Mouse (Mus musculus) mouse embryonic stem cell (cell line): ENCODE results near the gene Spns3.

Experiments used
- in situ Hi-C, 2 experiments: fragments of 300-500 bp; cut with MboI; formaldehyde crosslinking; loops; 1 replicate in 1 of 2; 3 replicates in 1 of 2; pipeline ENCODE4 v1.14.3; 2019 to 2020; ENCODE audit warnings: low sequenced_read_pairs in 2 of 2, low pct_unique_long_range_greater_than_20kb in 1 of 2, mixed read lengths in 1 of 2; ENCODE audit not compliant: unreplicated experiment in 1 of 2

Gene Spns3

GRCm38 (mm10) chr11:72550134-72550988, at the start of gene Spns3:
Gene Spns3, minus strand, starts transcription at chr11:72550506.
- in situ Hi-C loops = no loop called here

DNA sequence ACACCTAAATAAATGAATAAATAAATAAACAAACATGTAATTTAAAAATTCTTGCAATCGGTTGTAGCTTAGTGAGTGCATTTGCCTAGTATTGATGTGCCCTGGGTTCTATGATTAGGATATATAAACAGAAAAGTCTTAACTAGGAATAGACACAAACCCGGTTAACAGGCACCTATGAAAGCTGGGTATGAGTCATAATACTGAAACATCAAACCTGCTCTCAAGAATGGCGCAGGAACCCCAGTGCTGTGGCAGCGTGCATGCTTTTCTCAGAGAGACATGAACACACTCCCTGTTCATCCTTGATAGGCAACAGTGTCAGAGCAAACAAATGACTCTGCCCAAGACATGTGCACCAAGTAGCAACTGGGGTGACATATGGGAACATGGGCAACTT, 47.5 kb upstream of the Spns3 start:
- in situ Hi-C loops = no loop called here

DNA sequence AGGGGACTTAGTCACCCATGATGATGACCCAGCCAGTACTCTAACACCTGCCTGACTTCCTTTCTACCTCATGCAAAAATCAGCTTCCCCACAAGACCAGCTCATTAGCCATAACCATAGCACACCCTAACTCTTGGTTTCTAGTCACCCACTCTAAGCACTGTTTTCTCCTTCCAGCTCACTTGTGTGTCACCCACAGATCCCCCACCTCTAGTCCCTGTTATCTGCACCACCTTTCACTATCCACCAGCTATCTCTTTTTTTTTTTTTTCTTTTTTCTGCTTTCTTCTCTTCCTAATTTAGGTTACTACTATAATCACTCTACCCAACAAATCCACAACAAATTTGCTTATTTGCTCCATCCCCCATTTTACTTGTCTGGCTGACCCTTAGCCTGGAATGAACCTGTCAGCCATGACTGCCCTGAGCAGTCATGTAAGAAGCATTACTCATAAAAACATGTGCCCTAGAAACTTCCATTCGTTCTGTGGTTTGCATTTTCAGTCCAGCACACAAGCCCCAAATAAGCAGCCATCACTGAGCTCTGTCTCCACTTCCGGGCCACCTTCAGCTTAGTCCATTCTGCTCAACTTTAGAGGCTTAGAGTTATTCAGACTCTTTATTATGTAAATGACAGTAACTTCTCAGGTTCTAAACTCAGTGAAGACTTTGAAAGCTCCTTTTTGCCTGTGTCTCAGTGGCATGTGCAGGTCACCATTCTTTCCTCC, 44.9 kb upstream of the Spns3 start:
- in situ Hi-C loops = no loop called here

DNA sequence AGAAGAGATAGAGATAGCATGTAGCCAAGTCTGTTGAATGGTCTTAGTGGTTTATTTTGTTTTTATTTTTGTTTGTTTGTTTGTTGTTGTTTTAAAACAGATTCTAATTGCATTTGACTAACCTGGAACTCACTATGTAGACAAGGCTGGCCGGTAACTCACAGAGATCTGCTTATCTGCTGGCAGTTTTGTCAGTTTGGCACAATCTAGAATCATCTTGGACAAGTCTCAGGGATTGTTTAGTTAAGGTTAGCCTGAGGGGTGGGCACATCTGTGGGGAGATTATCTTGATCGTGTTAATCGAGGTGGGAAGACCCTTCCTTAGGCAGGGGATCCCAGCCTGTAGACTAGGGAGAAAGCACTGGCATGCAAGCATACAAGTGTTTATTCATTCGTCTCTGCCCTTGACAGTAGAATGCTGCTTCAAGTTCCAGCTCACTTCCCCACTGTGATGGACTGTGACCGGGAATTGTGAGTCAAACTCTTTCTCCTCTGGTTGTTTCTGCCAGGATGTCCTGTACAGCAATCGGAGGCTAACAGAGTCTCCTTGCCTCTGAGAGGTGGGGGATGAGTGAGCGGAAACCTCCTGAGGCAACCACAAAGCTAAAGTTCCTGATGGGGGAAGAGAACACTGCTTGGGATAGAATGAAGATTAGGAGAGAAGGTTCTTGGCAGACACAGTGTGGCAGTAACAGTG, 37.4 kb upstream of the Spns3 start:
- in situ Hi-C loops = no loop called here

DNA sequence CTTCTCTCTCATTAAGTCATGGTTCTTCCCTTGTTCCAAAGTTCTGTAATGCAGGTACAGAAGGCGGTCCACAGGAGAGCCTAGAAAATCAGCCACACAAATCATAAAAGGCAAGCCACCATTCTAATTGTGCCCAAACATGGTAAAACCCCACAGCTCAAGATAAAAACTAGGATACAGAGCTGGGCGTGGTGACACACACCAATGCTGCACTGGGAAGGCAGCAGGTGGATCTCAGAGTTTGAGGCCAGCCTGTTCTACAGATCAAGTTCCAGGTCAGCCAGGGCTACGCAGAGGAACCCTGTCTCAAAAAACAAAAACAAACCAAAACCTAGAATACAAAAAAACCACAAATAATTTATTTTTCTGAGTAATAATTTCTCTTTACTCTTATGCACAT, 36.3 kb upstream of the Spns3 start:
- in situ Hi-C loops = no loop called here

- in situ Hi-C loops = no loop called here
These were observed 32.8 kb upstream of the Spns3 start for GRCm38 (mm10) chr11:72583092-72583491.

- in situ Hi-C loops = no loop called here
These were observed 32.1 kb upstream of the Spns3 start for GRCm38 (mm10) chr11:72582448-72582705.

DNA sequence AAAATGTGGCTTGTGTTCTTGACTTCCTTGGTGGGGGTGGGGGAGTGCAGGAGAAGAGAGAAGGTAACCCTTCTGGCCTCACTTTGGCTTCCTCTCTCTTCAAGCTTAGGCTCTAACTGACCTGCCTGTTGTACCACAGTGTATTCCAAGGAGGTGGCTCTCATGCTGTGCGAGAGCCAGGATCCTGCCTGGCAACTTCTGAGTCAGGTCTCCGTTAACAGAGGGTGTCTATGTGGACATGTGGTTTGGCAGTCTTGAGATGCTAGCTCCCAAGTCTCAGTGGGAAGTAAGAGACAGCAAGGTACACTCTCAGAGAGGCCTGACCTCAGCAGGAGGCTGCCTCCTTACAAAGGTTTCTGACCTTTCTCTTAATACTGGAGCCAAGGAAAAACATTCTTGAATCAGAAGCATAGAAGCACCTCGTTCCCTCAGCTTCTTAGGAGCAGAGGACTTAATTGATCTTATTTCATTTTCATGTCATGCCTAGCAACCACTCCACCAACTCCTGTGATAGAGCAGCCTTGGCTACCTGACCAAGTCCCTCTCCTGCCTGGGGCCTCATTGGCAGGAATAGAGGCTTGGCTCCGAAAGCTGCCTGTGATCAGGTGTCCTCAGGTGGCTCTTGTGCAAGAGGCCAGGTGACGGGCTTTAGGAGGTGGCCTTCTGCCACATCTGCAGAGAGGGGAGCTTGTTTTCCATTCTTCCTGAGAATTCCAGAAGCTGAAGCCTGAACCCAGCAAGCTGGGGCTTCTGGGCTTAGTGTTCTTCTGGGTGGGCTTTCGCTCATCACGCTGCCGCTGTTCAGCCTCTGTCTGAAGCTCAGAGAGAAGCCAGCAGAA, 31.5 kb upstream of the Spns3 start:
- in situ Hi-C loops = no loop called here

GRCm38 (mm10) chr11:72578471-72578870, 28.2 kb upstream of the Spns3 start:
- in situ Hi-C loops = loop anchor here (10.0 kb wide), 2 partner anchors 126 to 196 kb away; no protein-coding TSS in a partner anchor

GRCm38 (mm10) chr11:72576466-72577351, 26.4 kb upstream of the Spns3 start:
- in situ Hi-C loops = loop anchor here (10.0 kb wide), 2 partner anchors 128 to 198 kb away; no protein-coding TSS in a partner anchor

DNA sequence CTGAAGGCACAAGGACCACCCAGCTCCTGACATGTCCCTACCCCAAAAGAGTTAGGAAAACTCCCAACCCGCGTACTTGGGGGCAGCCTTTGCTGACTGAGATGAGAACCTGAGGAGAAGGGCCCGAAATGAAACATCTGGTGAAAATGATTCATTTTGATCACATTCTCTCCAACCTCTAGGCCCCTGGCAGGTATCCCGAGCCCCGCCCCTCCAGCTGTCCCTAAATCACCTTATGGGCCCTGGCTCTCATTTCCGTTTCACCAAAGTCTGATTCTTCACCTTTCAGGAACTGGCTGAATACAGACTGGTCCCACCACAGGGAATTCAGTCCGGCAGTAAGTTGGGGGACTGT, 25.8 kb upstream of the Spns3 start:
- in situ Hi-C loops = loop anchor here (10.0 kb wide), 2 partner anchors 129 to 199 kb away; no protein-coding TSS in a partner anchor

DNA sequence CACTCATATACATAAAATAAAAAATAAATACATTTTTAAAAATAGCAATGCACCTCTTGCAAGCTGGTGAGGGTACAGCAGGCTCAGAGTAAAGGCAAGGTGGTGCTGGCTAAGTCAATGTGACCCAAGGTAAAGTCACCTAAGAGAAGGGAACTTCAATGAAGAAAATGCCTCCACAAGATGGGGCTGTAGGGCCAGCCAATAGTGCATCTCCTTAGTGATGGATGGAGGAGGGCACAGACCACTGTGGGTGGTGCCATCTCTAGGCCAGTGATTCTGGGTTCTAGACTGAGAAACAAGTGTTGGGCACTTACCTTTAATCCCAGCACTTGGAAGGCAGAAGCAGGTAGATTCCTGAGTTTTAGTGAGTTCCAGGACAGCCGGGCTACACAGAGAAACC, 23.5 kb upstream of the Spns3 start:
- in situ Hi-C loops = loop anchor here (10.0 kb wide), 2 partner anchors 131 to 201 kb away; no protein-coding TSS in a partner anchor

- in situ Hi-C loops = loop anchor here (10.0 kb wide), 2 partner anchors 134 to 204 kb away; no protein-coding TSS in a partner anchor
These were observed 20.1 kb upstream of the Spns3 start for GRCm38 (mm10) chr11:72570319-72570979.

GRCm38 (mm10) chr11:72569671-72570318, 19.5 kb upstream of the Spns3 start:
- in situ Hi-C loops = loop anchor here (5.0 to 10.0 kb wide), 3 partner anchors 135 to 227 kb away; no protein-coding TSS in a partner anchor

DNA sequence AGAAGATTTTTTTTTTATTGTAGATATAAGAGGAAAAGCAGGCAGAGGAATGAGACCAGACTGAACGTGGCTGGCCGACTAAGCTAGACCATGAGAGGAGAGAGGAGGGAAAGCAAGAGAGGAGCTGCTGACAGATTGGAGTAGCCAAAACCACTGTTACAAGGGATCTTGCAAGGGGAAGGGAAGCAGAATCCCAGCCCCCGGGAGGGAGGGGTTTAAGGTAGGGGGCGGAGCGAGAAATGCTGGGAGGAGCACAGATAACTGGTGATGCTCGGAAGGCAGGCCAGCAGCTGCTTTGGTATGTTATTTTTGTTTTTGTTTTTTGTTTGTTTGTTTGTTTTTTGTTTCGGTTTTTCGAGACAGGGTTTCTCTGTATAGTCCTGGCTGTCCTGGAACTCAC, 18.7 kb upstream of the Spns3 start:
- in situ Hi-C loops = loop anchor here in 1 of 2 experiments (5.0 kb wide), 1 partner anchor 227 kb away; no protein-coding TSS in a partner anchor

- in situ Hi-C loops = loop anchor here in 1 of 2 experiments (5.0 kb wide), 1 partner anchor 225 kb away; no protein-coding TSS in a partner anchor
These were observed 16.6 kb upstream of the Spns3 start for GRCm38 (mm10) chr11:72566816-72567338.
